Mouse (Mus musculus): ENCODE measurements around the gene Glis2. TPM values are rescaled to one million over a fixed set of nuclear protein-coding genes. Genes with fewer than 3 reads are reported as not detected.
A peak's percentile ranks its signal among the peaks of the same experiment; 100 is the strongest.

The Glis2 gene
- polyA plus RNA-seq, 1 experiment = 43.3 TPM

DNA sequence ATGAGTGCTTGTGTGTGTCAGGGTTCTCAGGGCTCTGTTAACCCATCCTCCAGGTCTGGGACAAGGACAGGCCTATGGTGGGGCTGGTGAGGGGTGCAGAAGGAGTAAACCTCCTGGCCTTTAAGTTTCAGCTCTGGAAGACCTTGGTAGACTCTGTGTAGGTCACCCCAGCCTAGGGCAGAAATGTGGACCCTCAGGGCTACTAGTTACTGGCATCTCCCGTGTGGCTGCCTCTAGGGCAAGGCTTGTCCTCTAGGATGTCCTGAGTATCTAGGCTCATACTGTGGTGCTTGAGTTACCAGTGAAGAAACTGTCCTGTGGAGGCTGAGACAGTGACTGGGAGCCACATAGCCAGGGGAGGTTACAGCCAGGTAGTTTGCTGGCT, 8.9 kb downstream of the Glis2 start:
- no peak for DNase-seq (ENCODE audit: low spot score)

DNA sequence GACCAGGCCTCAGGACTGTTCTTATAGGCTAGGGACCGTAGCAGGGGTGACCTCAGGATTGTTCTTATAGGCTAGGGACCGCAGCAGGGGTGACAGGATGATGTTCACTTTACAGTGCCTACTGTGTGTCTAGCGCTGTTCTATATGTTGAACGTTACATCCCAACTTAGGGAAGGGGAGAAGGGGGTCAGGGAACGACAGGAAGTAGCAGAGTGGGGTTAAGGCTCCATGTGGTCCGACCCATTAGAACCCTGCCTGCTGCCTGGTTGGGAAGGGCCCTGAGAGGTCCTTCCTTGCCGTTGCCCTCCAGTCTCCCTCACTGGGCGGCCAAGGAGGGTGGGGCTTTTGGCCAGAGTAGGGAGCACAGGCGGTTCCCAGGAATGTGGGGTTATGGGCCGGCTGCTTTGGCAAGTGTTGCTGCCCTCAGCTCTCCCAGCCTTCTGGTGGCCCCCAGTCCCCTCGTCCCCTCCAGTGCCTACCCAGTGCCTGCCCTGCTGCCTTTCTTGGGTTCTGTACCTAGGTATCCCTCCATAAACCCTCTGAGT, 9.9 kb downstream of the Glis2 start:
- DNase-seq (ENCODE audit: low spot score) = no peak

DNA sequence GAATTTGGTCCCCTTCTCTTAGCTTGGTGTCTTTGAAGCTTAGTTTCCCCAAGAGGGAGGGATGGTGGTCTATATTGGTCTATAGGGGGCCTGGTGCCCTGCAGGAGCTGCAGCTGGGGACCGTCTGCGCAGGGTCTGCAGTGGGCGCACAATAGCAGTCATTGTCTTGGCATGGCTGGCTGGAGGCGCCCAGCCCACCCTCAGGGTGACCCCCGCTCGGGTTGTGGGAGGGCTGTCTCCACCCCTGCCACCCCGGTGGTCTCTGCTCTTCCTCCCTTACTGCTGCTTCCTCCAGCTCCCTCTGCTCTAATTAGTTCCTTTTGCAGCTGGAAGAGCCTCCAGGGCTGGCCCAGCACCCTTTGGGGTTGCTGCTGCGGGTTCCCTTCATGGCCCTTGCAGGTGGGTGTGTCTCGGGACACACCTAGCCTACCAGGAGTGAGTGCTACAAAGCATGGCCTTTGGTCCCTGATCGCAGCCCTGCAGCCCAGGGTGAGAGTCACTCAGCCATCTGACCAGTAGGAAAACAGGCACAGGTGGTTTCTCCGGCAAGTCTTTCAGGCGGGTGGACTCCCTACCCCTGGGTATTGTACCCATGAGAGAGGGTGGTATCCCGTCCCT, 11.1 kb downstream of the Glis2 start:
- no peak for DNase-seq (ENCODE audit: low spot score)

DNA sequence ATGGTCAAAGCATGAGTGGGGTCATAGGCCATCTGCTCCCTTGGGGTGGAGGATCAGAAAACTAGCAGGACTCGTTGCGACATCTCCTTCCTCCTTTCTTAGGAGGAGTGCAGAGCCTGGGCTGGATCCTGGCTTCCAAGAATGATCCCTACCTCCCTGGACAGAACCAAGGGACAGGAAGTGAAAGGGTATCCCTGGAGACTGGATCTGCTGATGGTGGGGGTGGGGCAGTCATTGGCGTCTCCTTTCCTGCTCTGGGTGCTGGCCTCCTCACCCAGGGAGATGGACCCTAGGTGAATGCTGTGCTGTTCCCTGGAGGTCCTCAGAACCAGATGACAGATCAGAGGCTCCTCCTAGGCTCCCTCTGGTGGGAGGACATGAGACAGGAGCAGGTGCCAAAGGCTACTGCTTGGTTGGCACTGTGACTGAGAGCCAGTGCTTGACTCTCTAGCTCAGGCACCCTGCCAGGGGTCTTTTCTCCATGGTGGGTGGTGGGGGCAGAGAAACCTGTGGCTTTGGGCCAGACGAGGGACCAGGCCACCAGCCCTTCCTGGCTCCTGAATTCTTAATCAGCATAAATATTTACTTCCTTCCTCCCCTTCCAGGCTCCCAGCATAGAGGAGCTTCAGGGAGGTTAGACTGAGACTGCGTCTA, 12.0 kb downstream of the Glis2 start:
- no peak for DNase-seq (ENCODE audit: low spot score)

DNA sequence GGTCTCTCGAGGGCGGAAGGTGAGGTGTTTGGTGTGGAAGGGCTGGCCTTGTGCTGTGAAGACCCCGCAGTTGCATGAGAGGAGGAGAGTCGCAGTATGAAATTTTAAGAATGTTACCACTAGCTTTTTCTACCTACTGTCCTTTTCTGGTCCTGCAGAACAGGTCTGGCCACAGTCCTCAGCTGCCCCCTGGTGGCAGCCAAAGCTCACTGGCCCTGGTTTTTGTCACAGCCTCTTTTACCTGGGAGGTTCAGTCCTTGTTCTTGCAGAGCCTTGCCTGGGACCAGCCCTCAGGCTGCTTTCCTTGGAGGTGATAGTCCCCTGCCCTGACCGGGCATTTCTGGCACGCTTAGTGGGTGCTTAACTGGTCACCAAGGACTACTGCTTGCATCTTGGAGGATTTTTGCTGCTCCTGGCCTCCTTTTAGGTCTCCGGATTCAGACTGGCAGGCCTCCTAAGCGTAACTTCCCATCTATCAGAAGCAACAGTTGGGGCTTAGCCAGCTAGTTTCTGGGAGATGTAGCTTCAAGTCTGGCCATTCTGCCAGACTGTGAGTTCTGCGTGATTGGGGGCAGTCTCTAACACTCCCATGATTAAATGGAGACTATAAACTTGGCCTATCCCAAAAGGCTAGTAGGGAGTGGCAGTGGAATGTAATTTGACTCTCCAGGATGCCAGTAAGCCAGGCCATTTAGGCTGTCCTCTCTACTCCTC, 13.5 kb downstream of the Glis2 start:
- peak; percentile 64 for DNase-seq (ENCODE audit: low spot score)

DNA sequence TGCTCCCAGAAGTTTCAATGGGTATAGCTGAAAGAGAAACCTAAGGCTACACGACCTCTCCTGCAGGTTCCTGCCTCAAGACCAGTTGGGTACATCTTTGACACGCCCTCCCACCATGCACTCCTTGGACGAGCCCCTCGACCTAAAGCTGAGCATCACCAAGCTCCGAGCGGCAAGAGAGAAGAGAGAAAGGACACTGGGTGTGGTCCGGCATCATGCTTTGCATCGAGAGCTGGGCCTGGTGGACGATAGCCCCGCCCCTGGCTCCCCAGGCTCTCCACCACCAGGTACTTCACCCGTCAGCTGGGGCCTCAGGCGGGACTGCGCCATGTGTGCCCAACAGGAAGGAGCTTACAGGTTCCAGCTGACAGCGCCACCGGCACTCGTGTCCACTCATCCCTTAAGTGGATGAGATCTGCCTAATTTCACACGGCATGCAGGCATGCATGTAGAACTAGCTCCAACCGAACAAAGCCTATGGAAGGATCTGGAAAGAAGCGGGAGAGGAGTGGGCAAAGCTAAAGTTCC, 14.1 kb downstream of the Glis2 start:
- DNase-seq (ENCODE audit: low spot score) = no peak

DNA sequence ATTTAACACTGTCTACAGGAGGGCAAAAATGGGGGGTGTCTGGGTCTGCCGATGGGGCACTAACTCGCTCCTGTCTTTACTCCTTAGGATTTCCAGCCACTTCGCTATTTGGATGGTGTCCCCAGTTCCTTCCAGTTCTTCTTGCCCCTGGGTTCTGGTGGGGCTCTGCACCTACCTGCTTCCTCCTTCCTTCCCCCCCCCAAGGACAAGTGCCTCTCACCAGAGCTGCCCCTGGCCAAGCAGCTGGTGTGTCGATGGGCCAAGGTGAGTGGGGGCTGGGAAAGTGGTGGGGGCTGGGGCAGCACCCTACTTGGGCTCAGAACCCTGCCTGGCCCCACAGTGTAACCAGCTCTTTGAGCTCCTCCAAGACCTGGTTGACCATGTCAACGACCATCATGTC, 16.7 kb downstream of the Glis2 start:
- no peak for DNase-seq (ENCODE audit: low spot score)

DNA sequence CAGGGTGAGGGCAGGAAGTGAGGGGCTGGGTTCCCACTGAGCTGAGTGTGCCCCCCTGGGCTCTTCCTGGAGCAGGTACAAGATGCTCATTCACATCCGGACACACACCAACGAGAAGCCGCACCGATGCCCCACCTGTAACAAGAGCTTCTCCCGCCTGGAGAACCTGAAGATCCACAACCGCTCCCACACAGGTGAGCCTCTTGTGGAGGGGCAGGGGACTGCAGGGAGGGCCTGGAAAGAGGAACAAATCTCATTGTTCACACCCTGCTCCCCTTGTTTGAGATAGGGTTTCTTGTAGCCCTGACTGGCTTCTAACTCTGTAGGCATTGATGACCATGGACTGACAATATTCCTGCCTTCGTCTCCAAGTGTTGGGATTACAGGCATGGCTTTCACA, 17.2 kb downstream of the Glis2 start:
- DNase-seq (ENCODE audit: low spot score) = no peak

DNA sequence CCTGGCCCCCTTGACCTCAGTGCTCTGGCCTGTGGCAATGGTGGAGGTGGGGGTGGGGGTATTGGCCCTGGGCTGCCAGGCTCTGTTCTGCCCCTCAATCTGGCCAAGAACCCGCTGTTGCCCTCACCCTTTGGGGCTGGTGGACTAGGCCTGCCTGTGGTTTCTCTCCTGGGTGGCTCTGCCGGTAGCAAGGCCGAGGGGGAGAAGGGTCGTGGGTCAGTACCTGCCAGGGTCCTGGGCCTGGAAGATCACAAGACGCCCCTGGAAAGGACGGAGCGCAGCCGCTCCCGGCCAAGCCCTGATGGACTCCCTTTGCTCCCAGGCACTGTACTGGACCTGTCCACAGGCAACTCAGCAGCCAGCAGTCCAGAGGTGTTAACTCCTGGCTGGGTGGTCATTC, 19.2 kb downstream of the Glis2 start:
- DNase-seq (ENCODE audit: low spot score) = no peak

DNA sequence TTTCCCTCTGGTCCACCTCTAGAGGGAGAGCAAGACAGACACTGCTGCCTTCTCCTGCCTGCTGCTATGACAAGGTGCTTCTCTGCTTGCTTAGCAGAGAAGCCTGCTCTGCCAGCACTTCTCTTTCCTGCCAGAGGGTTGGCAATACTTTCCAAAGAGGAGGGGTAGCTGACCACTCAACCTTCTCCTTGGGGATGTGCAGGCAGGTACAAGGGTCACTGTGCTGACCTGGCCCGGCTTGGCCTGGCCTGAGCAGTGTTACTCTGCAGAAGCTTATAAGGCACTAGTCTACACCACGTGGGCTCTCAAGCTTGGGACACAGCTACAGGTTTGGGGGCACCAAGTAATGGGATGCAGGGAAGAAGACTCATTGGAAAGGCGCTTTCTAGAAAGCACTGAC, 20.1 kb downstream of the Glis2 start:
- DNase-seq (ENCODE audit: low spot score) = no peak

DNA sequence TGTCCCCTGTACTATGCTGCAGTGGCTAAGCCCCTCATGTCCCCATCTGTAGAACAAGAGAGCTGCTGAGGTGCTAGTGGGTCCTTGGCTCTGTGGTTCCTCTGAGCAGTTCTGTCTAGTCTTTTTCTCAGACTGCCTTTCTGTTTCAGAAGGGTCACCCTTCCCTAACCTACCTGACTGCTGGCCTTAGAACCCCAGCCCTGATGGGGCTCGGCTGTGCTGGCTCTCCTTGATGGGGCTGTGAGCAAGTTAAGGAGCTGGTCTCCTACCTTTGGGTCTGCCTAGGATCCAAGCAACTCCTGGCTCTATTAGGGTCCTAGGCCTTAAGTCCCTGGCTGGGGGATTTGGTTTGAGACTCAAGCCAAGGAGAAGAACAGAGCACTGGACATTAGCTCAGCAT, 20.8 kb downstream of the Glis2 start:
- DNase-seq (ENCODE audit: low spot score) = no peak

DNA sequence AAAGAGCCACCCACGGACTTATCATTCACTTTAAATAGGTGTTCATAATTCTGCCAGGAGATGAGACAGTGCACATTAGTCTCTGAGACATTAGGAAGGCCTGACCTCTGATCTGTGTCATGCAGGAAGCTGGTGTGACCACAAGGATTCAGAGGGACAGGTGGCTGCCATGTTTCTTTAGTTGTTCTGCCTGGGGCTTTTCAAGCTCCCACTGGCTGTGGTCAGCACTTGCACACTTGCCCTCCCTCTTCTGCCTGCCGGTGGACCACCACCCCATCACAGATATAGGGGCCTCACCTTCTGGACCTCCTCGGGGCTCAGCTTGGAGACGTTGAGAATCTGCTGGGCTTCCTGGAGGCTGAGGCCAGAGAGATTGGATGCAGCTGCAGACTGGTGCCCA, 22.3 kb downstream of the Glis2 start:
- DNase-seq (ENCODE audit: low spot score) = no peak

DNA sequence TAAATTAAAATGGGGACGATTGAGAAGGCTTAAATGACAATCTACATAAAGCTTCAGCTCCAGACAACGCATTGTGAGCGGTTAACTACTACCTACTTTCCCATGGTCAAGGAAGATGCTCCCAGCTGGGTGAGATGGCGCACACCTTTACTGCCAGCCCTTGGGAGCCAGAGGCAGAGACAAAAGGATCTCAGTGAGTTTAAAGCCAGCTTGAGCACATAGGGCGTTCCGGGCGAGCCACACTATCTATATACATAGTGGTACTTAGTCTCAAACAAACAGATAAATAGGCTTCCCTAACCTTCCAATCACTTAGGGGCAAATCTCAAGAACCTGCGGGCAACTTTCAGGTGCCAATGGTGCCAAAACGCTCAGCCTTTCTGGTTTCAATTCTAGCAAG, 29.6 kb downstream of the Glis2 start:
- no peak for DNase-seq (ENCODE audit: low spot score)

DNA sequence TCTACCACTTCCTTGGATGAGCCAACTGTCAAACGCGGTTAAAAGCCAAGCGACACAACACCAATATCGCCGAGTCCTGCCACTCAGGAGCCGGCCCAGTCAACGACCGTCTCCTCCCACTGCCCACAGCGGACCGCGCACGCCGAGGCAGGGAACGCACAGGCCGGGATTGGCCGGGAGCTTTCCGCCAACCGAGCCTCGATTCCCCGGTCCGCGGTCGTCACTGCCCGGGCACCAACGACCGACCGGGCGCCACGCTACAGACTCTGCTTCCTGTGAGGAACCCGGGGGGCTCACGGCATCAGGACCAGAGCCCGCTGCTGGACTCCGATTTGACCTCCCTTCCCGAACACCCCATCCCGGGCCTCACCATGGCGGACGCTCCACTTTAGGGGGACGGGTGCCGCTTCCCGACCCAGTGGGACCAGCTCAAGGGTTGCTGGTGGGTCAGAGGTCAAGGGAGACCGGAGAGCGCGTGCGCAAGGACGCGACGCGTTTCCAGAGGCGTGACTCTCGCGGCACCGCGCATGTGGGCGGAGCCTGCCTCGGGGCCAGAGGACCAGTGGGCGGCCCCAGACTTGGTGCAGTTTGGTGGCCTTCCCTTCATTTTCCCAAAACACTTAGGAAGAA, 30.1 kb downstream of the Glis2 start, which contains the start of gene Pam16:
TSS of gene Pam16 (minus strand) at position 508 of the 630 bp plus-strand sequence.
- peak; percentile 79 for DNase-seq (ENCODE audit: low spot score)

DNA sequence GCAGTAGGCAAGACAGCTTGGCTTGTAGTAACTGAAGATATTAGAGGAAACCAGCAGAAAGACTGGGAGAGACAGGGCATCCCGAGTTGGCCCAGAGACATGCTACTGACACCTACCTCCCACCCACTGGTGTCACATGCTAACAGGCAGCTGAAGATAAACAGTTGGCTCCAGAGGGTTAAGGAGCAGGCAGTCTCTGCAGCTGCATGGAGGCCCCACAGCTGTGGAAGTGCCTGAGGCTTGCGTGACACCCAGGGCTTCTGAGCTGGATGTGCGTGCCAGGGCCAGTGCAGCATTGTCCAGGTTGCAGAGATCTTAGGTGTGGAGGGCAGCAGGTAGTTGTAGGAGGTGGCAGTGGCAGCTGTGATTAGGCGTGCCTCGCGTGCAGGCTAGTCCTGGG, 32.6 kb downstream of the Glis2 start:
- DNase-seq (ENCODE audit: low spot score) = no peak

DNA sequence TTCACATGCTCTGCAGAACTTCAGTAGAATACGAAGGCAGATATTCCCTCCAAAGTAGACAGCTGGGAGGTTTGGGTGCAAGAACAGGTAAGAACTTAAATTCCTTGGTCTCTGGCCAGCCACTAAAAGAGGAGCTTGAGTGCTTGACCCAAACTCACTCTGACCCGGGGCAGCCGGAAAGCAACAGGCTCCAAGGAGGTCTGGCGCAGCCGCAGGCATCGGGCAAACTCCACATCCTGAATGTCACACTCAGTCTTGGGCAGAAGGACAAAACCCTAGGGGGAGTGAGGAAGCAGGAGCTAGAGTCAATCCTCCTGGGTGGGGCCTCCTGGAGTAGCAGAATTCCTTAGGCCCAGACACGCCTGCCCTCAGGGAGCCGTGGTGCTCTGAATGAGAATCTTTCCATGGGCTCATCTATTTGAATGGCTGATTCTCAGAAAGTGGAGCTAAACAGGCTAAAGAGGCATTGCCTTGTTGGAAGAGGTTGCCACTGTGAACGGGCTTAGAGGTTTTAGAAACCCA, 34.4 kb downstream of the Glis2 start:
- DNase-seq (ENCODE audit: low spot score) = no peak

DNA sequence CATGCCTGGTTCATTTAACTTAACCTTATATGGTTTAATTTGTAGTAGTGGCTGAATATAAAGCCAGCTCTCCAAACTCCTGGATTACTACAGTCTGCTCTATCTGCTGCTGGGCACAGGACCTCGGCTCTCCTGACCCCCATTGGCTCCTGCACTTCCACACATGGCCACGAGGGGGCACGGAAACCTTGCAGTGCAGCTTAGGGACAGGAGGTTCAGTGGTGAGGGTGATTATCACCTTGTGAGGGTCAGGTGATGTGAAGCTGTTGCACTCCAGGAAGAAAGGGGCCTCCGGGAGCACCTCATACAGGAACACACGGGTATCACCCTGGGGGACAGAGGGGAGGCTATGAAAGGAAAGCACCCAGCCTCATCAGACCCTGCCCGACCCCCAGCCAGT, 35.4 kb downstream of the Glis2 start:
- DNase-seq (ENCODE audit: low spot score) = peak; percentile 76

DNA sequence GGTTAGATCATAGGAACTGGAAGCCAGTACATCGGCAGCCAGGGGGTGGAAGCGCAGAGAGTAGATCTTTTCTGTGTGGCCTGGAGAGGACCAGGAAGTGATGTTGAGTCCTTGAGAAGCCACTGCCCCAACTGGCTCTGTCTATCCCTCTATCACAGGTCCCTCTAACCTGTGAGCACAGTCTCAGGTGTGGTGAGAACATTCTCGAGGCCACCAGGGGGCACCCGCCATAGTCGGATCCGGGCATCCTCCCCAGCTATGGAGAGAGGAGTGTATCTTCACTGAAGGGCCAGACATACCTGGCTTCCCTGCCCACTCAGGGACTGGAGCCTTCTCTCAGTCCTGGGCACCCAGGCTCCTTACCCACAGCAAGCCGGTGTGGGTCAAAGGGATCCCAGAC, 37.5 kb downstream of the Glis2 start:
- no peak for DNase-seq (ENCODE audit: low spot score)

DNA sequence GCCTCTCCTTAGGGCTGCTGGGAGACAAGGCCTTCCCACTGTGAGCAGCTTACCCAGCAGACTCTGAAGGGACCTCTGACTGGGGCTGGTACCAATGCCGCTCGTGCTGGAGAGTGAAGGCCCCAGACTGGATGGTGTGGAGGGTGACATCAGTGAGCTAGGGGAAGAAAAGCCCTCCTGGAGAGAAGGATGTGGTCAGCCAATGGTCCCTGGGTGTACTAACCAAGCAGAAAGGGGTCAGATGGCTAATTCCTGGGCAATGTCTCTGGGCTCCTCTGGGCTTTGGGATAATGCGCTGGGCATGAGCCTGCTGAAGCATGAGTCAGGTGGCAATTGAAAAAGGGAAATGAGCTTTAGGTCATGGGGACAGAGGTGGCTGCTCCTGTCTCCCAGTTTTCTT, 39.1 kb downstream of the Glis2 start:
- DNase-seq (ENCODE audit: low spot score) = no peak

DNA sequence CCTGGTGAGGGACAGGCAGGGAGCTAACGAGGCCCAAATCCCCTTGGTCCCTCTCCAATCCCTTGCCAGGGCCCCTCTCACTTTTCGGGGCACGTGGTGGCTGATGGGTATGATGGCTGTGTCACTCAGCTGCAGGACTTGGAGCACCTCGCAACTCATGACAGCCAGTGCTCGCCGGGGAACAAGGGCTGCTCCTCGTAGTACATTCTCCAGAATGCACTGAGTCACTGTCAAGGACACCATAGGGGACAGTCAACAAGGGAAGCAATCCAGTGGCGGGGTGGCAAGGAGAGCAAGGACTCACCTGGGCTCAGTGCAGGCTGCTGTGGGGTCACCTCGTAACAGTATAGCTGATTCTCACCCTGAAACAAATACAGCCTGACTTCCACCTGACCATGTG, 40.2 kb downstream of the Glis2 start:
- no peak for DNase-seq (ENCODE audit: low spot score)

DNA sequence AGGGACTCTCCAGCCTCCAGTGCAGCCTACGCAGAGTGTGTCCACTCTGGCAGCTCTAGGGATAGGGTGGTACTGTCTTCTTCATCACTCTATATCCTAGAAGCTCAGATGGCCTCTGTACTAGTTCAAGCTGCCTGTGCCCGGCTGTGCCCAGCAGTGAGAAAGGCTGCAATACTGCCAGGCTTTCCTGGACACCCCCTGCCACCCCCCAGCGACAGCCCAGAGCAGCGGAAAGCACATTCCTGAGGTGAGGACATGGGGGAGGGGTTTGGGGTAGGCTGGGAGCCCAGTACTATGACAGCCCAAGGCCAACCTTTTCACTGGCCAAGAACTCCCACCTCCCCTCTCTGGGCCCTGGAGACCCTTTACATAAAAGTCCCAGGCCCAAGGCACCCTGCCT, 41.2 kb downstream of the Glis2 start:
- no peak for DNase-seq (ENCODE audit: low spot score)

DNA sequence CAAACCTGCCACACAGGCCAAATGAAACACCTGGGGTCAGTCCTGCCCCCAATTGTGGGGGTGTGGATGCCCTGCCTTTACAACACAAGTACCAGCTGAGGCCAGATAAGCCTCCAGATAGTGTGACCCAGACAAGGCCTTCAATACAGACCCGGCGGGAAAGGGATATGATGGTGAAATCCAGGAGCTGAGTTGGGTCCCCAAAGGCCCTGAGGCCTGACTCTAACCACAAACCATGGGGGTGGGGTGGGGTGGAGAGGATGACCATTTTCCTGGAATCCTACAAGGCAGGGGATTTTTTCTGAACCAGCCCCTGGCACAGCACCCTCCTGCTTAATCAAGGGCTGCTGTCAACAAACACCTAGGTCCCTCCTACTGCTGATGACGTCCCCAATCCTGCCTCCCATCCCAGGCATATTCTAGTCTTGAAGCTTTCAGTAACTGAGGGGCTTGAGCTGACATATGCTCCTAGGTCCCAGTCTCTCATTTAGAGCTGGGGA, 44.4 kb downstream of the Glis2 start:
- DNase-seq (ENCODE audit: low spot score) = no peak

Data from urinary bladder, adult 2 months (tissue).